Mouse (Mus musculus): ENCODE data around the gene Gm1123. TPM values are rescaled to one million over a fixed set of nuclear protein-coding genes. Genes with fewer than 3 reads are reported as not detected.

Gm1123 gene
- total RNA-seq, 2 experiments from 2014 or later = 0.22 TPM; not detected in 1

DNA sequence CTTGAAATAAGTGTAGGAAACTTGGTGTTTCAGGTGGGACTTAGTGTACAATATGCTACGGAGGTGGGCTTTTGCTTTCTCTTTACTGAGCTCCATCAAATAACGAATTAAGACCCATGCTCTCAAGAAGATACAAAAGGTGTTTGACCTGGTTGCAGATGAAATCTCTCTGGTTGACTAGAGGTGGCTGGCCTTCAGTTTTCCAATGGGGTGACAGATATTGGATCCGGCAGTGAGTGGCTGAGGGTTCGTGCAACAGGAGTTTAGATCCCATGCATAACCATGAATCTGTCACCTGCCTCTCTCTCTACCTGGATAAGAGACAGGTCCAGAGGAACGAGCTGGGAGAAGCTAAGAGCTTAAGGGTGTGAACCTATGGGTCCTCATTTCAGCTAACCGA, 76.9 kb downstream of the Gm1123 start:
- no peak for DNase-seq (ENCODE audit: low spot score in 2 of 2)

DNA sequence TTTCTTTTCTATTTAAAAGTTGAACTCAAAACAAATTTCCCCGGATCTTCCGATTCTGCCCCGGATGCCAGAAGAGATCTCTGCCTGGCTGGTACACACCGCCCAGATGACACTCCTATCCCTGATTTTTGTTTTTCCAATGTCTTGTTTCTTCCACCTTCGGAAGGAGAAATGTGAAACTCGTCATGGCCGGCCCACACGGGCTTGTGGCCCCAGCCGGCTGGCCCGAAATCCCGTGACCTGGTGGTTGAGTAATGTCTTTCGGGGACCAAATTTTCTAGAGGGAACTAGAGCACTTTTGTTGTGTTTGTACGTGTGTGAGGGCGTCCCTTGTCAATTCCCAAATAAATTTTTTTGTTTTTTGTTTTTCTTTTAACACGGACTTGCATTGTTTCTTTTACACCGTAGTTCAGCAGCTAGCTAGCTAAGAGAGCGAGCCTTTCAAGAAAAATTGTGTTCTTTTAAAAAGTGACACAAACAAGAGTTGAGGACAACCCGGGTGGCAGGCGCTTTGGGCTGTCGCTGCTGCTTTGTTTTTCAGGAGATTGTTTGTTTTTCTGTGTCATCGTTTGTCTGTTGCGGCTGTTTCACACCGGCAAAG, 77.7 kb downstream of the Gm1123 start:
- DNase-seq (ENCODE audit: low spot score in 2 of 2) = no peak

Other genes starting within 250 kb of the Gm1123 start
- gene Prr23a1, start 193.2 kb downstream of the Gm1123 start, total RNA-seq (2021) = not detected
- gene Prr23a2, start 179.2 kb downstream of the Gm1123 start, total RNA-seq (2021) = not detected
- gene Prr23a3, start 170.9 kb downstream of the Gm1123 start, total RNA-seq (2021) = not detected
- gene 7420426K07Rik, start 132.6 kb downstream of the Gm1123 start, total RNA-seq (2021) = not detected
- 1 to 10 TPM; 1.4 to 1.7 TPM for gene Foxl2, start 80.4 kb downstream of the Gm1123 start, total RNA-seq (2021)
- 10 to 100 TPM; 56.5 to 57.3 TPM for gene Faim, start 49.3 kb downstream of the Gm1123 start, total RNA-seq (2021)
- 10 to 100 TPM; 22.5 to 23.2 TPM for gene Pik3cb, start 104.9 kb upstream of the Gm1123 start, total RNA-seq (2021)
- gene Faiml, start 201.5 kb upstream of the Gm1123 start, total RNA-seq (2021) = not detected
- 10 to 100 TPM; 21.7 to 25.6 TPM for gene Cep70, start 207.7 kb upstream of the Gm1123 start, total RNA-seq (2021)